Mouse (Mus musculus) natural killer cell, adult 2 months (primary cell): ENCODE measurements around the gene Glis3.

Experiments
- DNase-seq, 2 experiments: peaks; one replicate each; pipeline ENCODE4 v3.0.0; 2022; ENCODE audit warnings: low spot score in 2 of 2

Gene Glis3

GRCm38 (mm10) chr19:28655166-28655565 lies 24.7 kb downstream of the Glis3 start:
- DNase-seq = no peak

DNA sequence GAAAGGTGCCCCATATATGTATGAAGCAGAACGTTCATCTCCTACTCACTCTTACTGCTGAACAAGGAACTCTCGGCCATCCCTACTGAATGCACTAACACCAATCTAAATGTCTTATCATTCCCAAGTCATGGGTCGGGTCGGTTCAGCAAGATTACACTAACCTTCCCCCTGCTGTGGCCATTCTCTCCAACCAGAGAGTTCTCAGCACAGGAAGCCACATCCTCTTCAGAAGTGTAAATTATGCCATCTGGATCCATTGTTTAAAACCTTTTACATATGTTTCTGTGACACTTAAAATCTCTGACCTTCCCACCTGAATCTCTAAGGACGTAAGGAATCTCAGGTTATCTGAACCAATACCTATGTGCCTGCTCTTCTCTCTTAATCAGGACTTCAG lies 29.0 kb downstream of the Glis3 start:
- DNase-seq = no peak

DNA sequence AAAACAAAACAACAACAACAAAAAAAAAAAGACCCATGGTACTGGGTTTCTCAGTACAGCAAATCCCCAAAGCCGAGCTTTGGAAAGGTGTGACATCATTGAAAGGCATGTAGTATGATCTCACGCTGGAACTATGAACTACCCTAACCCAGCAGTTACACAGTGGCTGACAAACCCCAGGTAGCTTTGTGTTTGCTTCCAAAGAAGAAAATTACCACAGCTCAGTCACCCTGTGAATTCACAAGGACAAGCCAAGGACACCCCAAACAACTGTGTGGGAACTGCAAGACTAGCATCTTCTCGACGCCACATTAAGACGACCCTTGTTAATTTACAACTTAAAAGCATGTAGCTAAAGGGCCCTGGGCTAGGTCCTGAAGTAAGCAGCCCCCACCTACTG lies 30.4 kb downstream of the Glis3 start:
- DNase-seq = no peak

GRCm38 (mm10) chr19:28648881-28649280 lies 31.0 kb downstream of the Glis3 start:
- no peak for DNase-seq

DNA sequence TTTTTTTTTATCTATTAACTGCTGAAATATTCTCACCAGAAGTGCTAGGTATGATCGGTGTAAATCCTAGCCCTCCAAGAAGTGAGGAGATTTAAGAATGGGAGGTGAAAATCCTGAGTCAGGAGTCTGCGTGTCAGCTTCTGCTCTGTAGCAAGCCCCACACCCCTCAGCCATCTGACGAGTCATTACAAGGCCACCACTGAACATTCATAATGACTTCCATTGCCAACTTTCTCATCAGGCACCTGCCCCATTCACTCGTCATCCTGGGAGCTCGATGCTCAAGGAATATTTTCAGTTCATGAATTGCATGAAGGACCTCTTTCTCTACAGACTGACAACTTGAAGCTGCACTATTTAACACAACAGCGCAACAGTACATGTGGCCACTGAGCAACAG lies 32.5 kb downstream of the Glis3 start:
- DNase-seq = no peak

- no peak for DNase-seq
These were observed 33.6 kb downstream of the Glis3 start for GRCm38 (mm10) chr19:28646286-28646685.

GRCm38 (mm10) chr19:28640861-28641381 lies 39.0 kb downstream of the Glis3 start:
- DNase-seq = no peak

GRCm38 (mm10) chr19:28635991-28636553 lies 43.8 kb downstream of the Glis3 start:
- no peak for DNase-seq

DNA sequence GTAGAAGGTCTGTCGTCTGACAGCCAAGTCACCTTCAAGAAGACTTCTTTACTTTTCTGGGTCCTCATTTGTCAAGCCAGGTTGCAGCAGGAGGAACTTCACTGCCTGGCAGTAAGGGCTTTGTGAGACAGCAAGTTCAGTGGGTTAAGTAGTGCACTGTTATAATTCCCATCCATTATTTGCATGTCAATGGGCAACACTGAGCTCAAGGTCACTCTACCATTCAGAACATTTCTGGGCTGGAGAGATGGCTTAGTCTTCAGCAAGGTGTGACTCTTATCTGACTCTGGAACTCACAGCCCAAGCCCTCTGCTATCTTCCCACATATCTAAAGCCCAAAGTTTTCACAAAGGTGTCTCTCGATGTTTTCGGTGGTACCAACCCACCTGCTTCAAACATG lies 44.9 kb downstream of the Glis3 start:
- no peak for DNase-seq

GRCm38 (mm10) chr19:28628416-28628815 lies 51.5 kb downstream of the Glis3 start:
- no peak for DNase-seq

GRCm38 (mm10) chr19:28626189-28626588 lies 53.7 kb downstream of the Glis3 start:
- DNase-seq = no peak

GRCm38 (mm10) chr19:28624571-28624970 lies 55.3 kb downstream of the Glis3 start:
- DNase-seq = no peak

- DNase-seq = no peak
These were observed 56.2 kb downstream of the Glis3 start for GRCm38 (mm10) chr19:28623726-28624125.

DNA sequence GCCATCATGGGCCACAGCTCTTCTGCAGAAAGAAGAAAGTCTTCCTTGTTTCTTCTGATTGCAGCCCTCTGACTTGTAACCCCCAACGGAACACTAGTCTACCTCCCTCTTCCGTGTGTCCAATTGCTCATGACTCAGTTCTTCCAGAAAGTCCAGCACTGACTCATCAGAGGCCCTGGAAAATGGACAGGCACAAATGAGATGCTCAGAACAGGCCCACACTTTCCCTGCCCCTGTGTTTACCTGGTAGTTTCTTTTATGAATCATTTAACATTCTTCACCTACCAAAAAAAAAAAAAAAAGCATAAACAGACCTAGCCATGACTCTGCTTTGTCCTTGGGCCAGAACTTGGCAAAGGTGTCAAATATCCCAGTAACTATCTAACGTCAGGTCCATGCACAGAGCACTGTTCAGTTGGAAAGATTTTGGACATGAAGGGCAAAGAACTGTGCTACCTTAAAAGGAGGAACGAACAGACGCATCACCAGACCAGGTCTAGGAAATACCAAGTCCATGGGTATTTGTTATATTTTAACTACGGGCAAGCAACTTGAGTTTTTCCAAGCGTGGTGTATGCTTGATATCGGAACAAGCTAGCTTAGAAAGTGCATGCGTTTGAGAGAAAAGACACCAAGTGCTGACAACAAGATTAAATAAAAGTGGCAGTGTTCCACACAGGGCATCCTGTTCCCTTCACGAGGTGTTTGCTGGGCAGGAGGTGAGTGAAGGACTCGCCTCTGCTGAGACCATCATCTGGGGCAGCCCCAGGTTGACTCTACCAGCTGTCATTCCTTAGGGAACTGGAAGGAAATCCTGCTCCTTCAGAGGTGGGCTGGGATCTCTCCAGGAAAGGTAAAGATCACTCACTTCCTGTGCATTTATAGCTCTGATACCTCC lies 58.0 kb downstream of the Glis3 start:
- no peak for DNase-seq

- no peak for DNase-seq
These were observed 62.1 kb downstream of the Glis3 start for GRCm38 (mm10) chr19:28617736-28618135.

DNA sequence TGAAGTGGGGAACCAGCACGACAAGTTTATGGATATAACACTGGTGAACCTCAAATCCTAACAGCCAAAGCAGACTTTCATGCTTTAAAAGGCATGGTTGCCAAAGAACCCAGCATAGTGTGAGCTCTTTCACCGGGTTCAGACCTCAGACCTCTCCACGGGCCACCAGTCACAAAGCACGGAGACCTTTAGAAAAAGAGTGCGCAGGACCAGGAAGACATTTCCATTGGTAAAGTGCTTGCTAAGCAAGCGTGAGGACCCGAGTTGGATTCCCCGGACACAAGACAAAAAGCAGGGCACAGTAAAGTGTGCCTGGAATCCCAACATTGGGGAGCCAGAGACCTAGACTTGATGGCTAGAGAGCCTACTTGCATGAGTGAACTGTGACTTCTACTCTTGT lies 62.7 kb downstream of the Glis3 start:
- no peak for DNase-seq

DNA sequence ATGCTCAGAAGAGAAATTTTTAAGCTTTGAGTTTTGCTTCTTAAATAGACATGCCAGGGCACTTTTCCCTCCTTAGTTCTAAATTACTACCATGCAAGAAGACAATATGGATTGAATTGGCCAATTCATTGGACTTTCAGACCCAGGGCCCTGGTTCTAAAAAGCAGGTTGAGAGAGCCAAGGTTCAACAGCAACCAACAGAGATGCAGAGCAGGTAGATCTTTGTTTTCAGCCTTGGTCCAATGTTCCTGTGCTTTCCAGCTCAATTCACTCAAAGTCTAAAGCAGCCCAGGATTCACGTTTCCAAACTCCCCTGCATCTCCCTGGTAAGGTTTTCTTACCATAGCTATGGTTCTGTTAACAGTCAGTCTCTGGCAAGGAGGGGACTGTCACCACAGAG lies 63.4 kb downstream of the Glis3 start:
- no peak for DNase-seq

- DNase-seq = peak in 1 of 2 experiments; percentile 1
These were observed 67.6 kb downstream of the Glis3 start for GRCm38 (mm10) chr19:28612249-28612648.

GRCm38 (mm10) chr19:28608747-28609146 lies 71.1 kb downstream of the Glis3 start:
- DNase-seq = no peak

GRCm38 (mm10) chr19:28608277-28608676 lies 71.6 kb downstream of the Glis3 start:
- no peak for DNase-seq

- no peak for DNase-seq
These were observed 79.0 kb downstream of the Glis3 start for GRCm38 (mm10) chr19:28600866-28601265.

GRCm38 (mm10) chr19:28594215-28594614 lies 85.7 kb downstream of the Glis3 start:
- DNase-seq = no peak

- DNase-seq = no peak
These were observed 86.9 kb downstream of the Glis3 start for GRCm38 (mm10) chr19:28592981-28593380.
